Mouse (Mus musculus) MEL (cell line): ENCODE data around the gene Rpp25. TPM values are rescaled to one million over a fixed set of nuclear protein-coding genes. Genes with fewer than 3 reads are reported as not detected.
A peak's percentile ranks its signal among the peaks of the same experiment; 100 is the strongest.

Experiments
- DNase-seq: peaks from one replicate; pipeline ENCODE4 v3.0.0; 2011; ENCODE audit warnings: low read depth, low spot score
- H3K27ac ChIP-seq: 2 replicates; pipeline ENCODE4 v1.5.1; 2012; ENCODE audit warnings: low read depth, mild to moderate bottlenecking, control low read depth, low read length, moderate library complexity; ENCODE audit not compliant: control insufficient read depth
- H3K27me3 ChIP-seq, 2 experiments: fragments of 150-350 bp in 1 of 2; sonication (generic) in 1 of 2; 2 replicates each; pipeline ENCODE4 v1.6.1; 2012; ENCODE audit warnings: low read length in 2 of 2, mild to moderate bottlenecking in 2 of 2, improper control_type of control experiment in 1 of 2, moderate library complexity in 1 of 2; ENCODE audit not compliant: insufficient read depth in 2 of 2, control insufficient read depth in 1 of 2
- H3K36me3 ChIP-seq, 2 experiments: 2 replicates each; pipeline ENCODE4 v1.6.1; 2012 to 2014; ENCODE audit warnings: low read length in 2 of 2, improper control_type of control experiment in 1 of 2, inconsistent platforms in 1 of 2, mild to moderate bottlenecking in 1 of 2; ENCODE audit not compliant: insufficient read depth in 2 of 2, control insufficient read depth in 1 of 2
- H3K4me1 ChIP-seq, 2 experiments: fragments of 150-350 bp in 1 of 2; sonication (generic) in 1 of 2; 2 replicates each; pipeline ENCODE4 v1.6.1; 2012; ENCODE audit warnings: low read length in 2 of 2, improper control_type of control experiment in 1 of 2, mild to moderate bottlenecking in 1 of 2; ENCODE audit not compliant: insufficient read depth in 2 of 2, control insufficient read depth in 1 of 2
- H3K4me3 ChIP-seq, 2 experiments: fragments of 150-350 bp in 1 of 2; sonication (generic) in 1 of 2; 2 replicates each; pipeline ENCODE4 v1.5.1; 2012; ENCODE audit warnings: low read depth in 2 of 2, low read length in 2 of 2, mild to moderate bottlenecking in 2 of 2, moderate library complexity in 2 of 2, control low read depth in 1 of 2, improper control_type of control experiment in 1 of 2; ENCODE audit not compliant: control insufficient read depth in 1 of 2, insufficient read depth in 1 of 2
- H3K79me2 ChIP-seq: 2 replicates; pipeline ENCODE4 v1.6.1; 2012; ENCODE audit warnings: mild to moderate bottlenecking, low read length, moderate library complexity; ENCODE audit not compliant: control insufficient read depth, poor library complexity, insufficient read depth
- H3K9ac ChIP-seq: 2 replicates; pipeline ENCODE4 v1.6.1; 2012; ENCODE audit warnings: low read depth, mild to moderate bottlenecking, control low read depth, low read length, moderate library complexity; ENCODE audit not compliant: control insufficient read depth, poor library complexity, severe bottlenecking
- H3K9me3 ChIP-seq: fragments of 150-350 bp; sonication (generic); replicated peaks from 2 replicates; pipeline ENCODE4 v1.6.1; 2012; ENCODE audit warnings: mild to moderate bottlenecking, low read length, improper control_type of control experiment, moderate library complexity; ENCODE audit not compliant: insufficient read depth
- BHLHE40 ChIP-seq: IDR thresholded peaks from 2 replicates; pipeline ENCODE4 v1.6.1; 2012; ENCODE audit warnings: low read depth, mild to moderate bottlenecking, inconsistent platforms, low read length, improper control_type of control experiment, borderline replicate concordance
- CHD1 ChIP-seq: IDR thresholded peaks from 2 replicates; pipeline ENCODE4 v1.6.1; 2012; ENCODE audit warnings: low read depth, mild to moderate bottlenecking, inconsistent platforms, low read length, improper control_type of control experiment
- CTCF ChIP-seq, 3 experiments: IDR thresholded peaks in 2 of 3; conservative IDR thresholded peaks in 1 of 3; 2 replicates each; pipeline ENCODE4 v1.5.1; 2011 to 2012; ENCODE audit warnings: low read length in 3 of 3, low read depth in 2 of 3, mild to moderate bottlenecking in 2 of 3, improper control_type of control experiment in 1 of 3, inconsistent platforms in 1 of 3, mixed read lengths in 1 of 3, moderate library complexity in 1 of 3; ENCODE audit not compliant: control insufficient read depth in 1 of 3, insufficient read depth in 1 of 3, poor library complexity in 1 of 3, severe bottlenecking in 1 of 3
- ELF1 ChIP-seq: IDR thresholded peaks from 2 replicates; pipeline ENCODE4 v1.6.1; 2014; ENCODE audit warnings: low read depth, mild to moderate bottlenecking, inconsistent platforms, low read length, improper control_type of control experiment, moderate library complexity
- EP300 ChIP-seq, 2 experiments: IDR thresholded peaks; 2 replicates each; pipeline ENCODE4 v1.6.1; 2011; ENCODE audit warnings: improper control_type of control experiment in 2 of 2, low read length in 2 of 2, low read depth in 1 of 2, mild to moderate bottlenecking in 1 of 2
- ETS1 ChIP-seq: IDR thresholded peaks from 2 replicates; pipeline ENCODE4 v1.6.1; 2012; ENCODE audit warnings: low read depth, mild to moderate bottlenecking, inconsistent platforms, low read length, improper control_type of control experiment, moderate library complexity
- GABPA ChIP-seq: IDR thresholded peaks from 2 replicates; pipeline ENCODE4 v1.6.1; 2012; ENCODE audit warnings: low read depth, mild to moderate bottlenecking, inconsistent platforms, low read length, improper control_type of control experiment, moderate library complexity
- HCFC1 ChIP-seq: IDR thresholded peaks from 2 replicates; pipeline ENCODE4 v1.6.1; 2012; ENCODE audit warnings: low read depth, mild to moderate bottlenecking, inconsistent platforms, low read length, improper control_type of control experiment, moderate library complexity
- JUND ChIP-seq: IDR thresholded peaks from 2 replicates; pipeline ENCODE4 v1.6.1; 2011; ENCODE audit warnings: low read depth, mild to moderate bottlenecking, improper control_type of control experiment, low read length
- KAT2A ChIP-seq: conservative IDR thresholded peaks from 2 replicates; pipeline ENCODE4 v1.6.1; 2012; ENCODE audit warnings: low read depth, low read length, improper control_type of control experiment, inconsistent platforms
- MAX ChIP-seq: IDR thresholded peaks from 2 replicates; pipeline ENCODE4 v1.6.1; 2011; ENCODE audit warnings: low read length, improper control_type of control experiment
- MAZ ChIP-seq: IDR thresholded peaks from 2 replicates; pipeline ENCODE4 v1.6.1; 2012; ENCODE audit warnings: low read depth, mild to moderate bottlenecking, inconsistent platforms, low read length, improper control_type of control experiment
- MEF2A ChIP-seq: IDR thresholded peaks from 2 replicates; pipeline ENCODE4 v1.6.1; 2014; ENCODE audit warnings: low read depth, mild to moderate bottlenecking, inconsistent platforms, low read length, improper control_type of control experiment; ENCODE audit not compliant: poor library complexity, insufficient replicate concordance, severe bottlenecking; ENCODE audit errors: extremely low read depth
- MXI1 ChIP-seq: IDR thresholded peaks from 2 replicates; pipeline ENCODE4 v1.6.1; 2011; ENCODE audit warnings: mild to moderate bottlenecking, low read depth, low read length, improper control_type of control experiment
- POLR2A ChIP-seq, 2 experiments: IDR thresholded peaks; 2 replicates each; pipeline ENCODE4 v1.6.1; 2011 to 2012; ENCODE audit warnings: low read length in 2 of 2, mild to moderate bottlenecking in 2 of 2, control low read depth in 1 of 2, improper control_type of control experiment in 1 of 2, low read depth in 1 of 2, moderate library complexity in 1 of 2; ENCODE audit not compliant: control insufficient read depth in 1 of 2, insufficient read depth in 1 of 2, poor library complexity in 1 of 2
- POLR2AphosphoS2 ChIP-seq: IDR thresholded peaks from 2 replicates; pipeline ENCODE4 v1.6.1; 2011; ENCODE audit warnings: low read length, improper control_type of control experiment
- POLR2AphosphoS5 ChIP-seq: IDR thresholded peaks from 2 replicates; pipeline ENCODE4 v1.6.1; 2012; ENCODE audit warnings: low read depth, borderline replicate concordance, mild to moderate bottlenecking, inconsistent platforms, low read length, moderate library complexity, mixed read lengths
- RAD21 ChIP-seq: IDR thresholded peaks from 2 replicates; pipeline ENCODE4 v1.6.1; 2011; ENCODE audit warnings: mild to moderate bottlenecking, low read depth, low read length, improper control_type of control experiment
- RCOR1 ChIP-seq: IDR thresholded peaks from 2 replicates; pipeline ENCODE4 v1.6.1; 2012; ENCODE audit warnings: low read depth, mild to moderate bottlenecking, inconsistent platforms, low read length, improper control_type of control experiment
- SIN3A ChIP-seq: IDR thresholded peaks from 2 replicates; pipeline ENCODE4 v1.6.1; 2012; ENCODE audit warnings: low read length, improper control_type of control experiment, inconsistent platforms
- SMC3 ChIP-seq: IDR thresholded peaks from 2 replicates; pipeline ENCODE4 v1.6.1; 2011; ENCODE audit warnings: low read depth, low read length, improper control_type of control experiment
- TAL1 ChIP-seq: IDR thresholded peaks from 2 replicates; pipeline ENCODE4 v1.6.1; 2012; ENCODE audit warnings: mild to moderate bottlenecking, inconsistent platforms, low read length, moderate library complexity, mixed read lengths
- TBP ChIP-seq: IDR thresholded peaks from 2 replicates; pipeline ENCODE4 v1.8.0; 2011; ENCODE audit warnings: low read depth, low read length, improper control_type of control experiment
- TCF12 ChIP-seq: IDR thresholded peaks from 2 replicates; pipeline ENCODE4 v1.6.1; 2014; ENCODE audit warnings: low read depth, mild to moderate bottlenecking, inconsistent platforms, low read length, improper control_type of control experiment, moderate library complexity
- UBTF ChIP-seq: IDR thresholded peaks from 2 replicates; pipeline ENCODE4 v1.6.1; 2012; ENCODE audit warnings: low read depth, mild to moderate bottlenecking, inconsistent platforms, low read length, improper control_type of control experiment, moderate library complexity, borderline replicate concordance; ENCODE audit not compliant: insufficient read depth
- USF1 ChIP-seq: IDR thresholded peaks from 2 replicates; pipeline ENCODE4 v1.6.1; 2014; ENCODE audit warnings: low read depth, mild to moderate bottlenecking, inconsistent platforms, low read length, improper control_type of control experiment, moderate library complexity
- ZC3H11A ChIP-seq: IDR thresholded peaks from 2 replicates; pipeline ENCODE4 v1.6.1; 2012; ENCODE audit warnings: low read depth, mild to moderate bottlenecking, inconsistent platforms, low read length, improper control_type of control experiment
- ZMIZ1 ChIP-seq: IDR thresholded peaks from 2 replicates; pipeline ENCODE4 v1.6.1; 2012; ENCODE audit warnings: low read depth, mild to moderate bottlenecking, inconsistent platforms, low read length, improper control_type of control experiment, moderate library complexity
- ZNF384 ChIP-seq: IDR thresholded peaks from 2 replicates; pipeline ENCODE4 v1.6.1; 2012; ENCODE audit warnings: low read depth, mild to moderate bottlenecking, inconsistent platforms, low read length, improper control_type of control experiment
- polyA plus RNA-seq, 2 experiments: library from polyadenylated mRNA; stranded (reverse) in 1 of 2; unstranded in 1 of 2; fragments of >175 nt in 1 of 2; fragments of >200 nt in 1 of 2; gene quantifications; 2 replicates each; pipeline versions ENCODE4 v1.2.1 to v1.2.4; 2012; ENCODE audit warnings: low replicate concordance in 2 of 2, low read depth in 1 of 2; ENCODE audit not compliant: insufficient read length in 2 of 2, insufficient read depth in 1 of 2, missing spikeins in 1 of 2
- total RNA-seq: library from RNA; depleted of rRNA; stranded (reverse); fragments of 300-350 nt; gene quantifications from 2 replicates; pipeline ENCODE4 v1.2.3, GENCODE M21; 2012

Rpp25 gene
- total and polyA plus RNA-seq, 3 experiments, result 0.12 to 0.68 TPM; not detected in 1

DNA sequence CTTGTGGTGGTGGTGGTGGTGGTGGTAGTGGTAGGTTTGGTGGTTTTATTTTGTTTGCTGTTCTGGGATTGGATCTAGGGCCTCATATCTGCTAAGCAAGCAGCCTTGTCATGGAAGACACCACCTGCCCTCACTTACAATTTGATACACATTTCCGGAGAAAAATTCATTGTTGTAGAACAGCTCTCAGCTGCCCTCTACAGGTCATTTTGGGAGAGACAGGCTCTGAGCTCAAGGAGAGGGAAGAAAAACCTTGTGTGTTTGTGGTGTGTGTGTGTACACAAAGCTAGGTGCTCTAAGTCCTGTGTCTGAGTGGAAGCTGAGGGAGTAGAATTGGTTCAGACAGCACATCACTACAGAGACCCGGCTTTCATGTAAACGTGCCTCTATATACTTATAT is 13.3 kb downstream of the Rpp25 start:
- Histone ChIP-seq H3K9ac (no peak overlapping the region), H3K27ac (no peak overlapping the region), H3K9me3 (no peaks in the 10 kb centered on the region), H3K79me2 (peaks cover 10% of the 10 kb centered on the region), H3K4me1 (0 out of 4 replicates have a peak, but pooled peaks cover 0 to 2% of the 10 kb centered on the region in 2 experiments), H3K36me3 (no peaks in the 10 kb centered on the region), H3K4me3 (no peak overlapping the region), H3K27me3 (no peaks in the 10 kb centered on the region)
- TF ChIP-seq TCF12 (no peak), BHLHE40 (no peak), TAL1 (no peak), USF1 (no peak), POLR2A (IDR thresholded peaks at IDR 0.05; ENCODE audit: control insufficient read depth in 1 of 2, insufficient read depth in 1 of 2, low read depth in 1 of 2, low read length in 2 of 2, poor library complexity in 1 of 2) (no peak), RCOR1 (no peak), ETS1 (no peak), ELF1 (no peak), CHD1 (no peak), MAX (no peak), CTCF (IDR thresholded peaks at IDR 0.05 in 2 of 3, conservative IDR thresholded peaks at IDR 0.05 in 1 of 3; ENCODE audit: control insufficient read depth in 1 of 3, insufficient read depth in 1 of 3, low read depth in 2 of 3, low read length in 3 of 3, poor library complexity in 1 of 3, severe bottlenecking in 1 of 3) (peak; percentile 62 to 93 (median 87)), JUND (no peak), HCFC1 (no peak), ZNF384 (no peak), POLR2AphosphoS2 (no peak), RAD21 (peak; percentile 86), TBP (no peak), MXI1 (no peak), SIN3A (peak; percentile 34; the same call in 1 of the 2 replicates), ZMIZ1 (no peak), SMC3 (peak; percentile 86), EP300 (IDR thresholded peaks at IDR 0.05; ENCODE audit: low read depth in 1 of 2, low read length in 2 of 2) (no peak), POLR2AphosphoS5 (no peak), ZC3H11A (peak; percentile 69), GABPA (no peak), UBTF (no peak), MAZ (no peak), KAT2A (no peak), MEF2A (no peak)
- DNase-seq, result peak; percentile 81
